Mouse (Mus musculus): ENCODE measurements around the gene Cited2. TPM values are rescaled to one million over a fixed set of nuclear protein-coding genes. Genes with fewer than 3 reads are reported as not detected.

The Cited2 gene
- total and polyA plus RNA-seq, 2 experiments from 2014 or later = 57.7 to 66.1 TPM

- 83% methylated on average over 1 of the region's 1 CpGs for WGBS
- H3K9ac ChIP-seq = no peak overlapping the region
- ATAC-seq = no peak
Measured at GRCm38 (mm10) chr10:17761652-17762051, 38.6 kb downstream of the Cited2 start.

GRCm38 (mm10) chr10:17762946-17763345 lies 39.9 kb downstream of the Cited2 start:
- Histone ChIP-seq H3K36me3 (ENCODE audit: insufficient read depth) (no peaks in the 10 kb centered on the region), H3K4me1 (ENCODE audit: insufficient read depth) (no peaks in the 10 kb centered on the region), H3K9ac (no peak overlapping the region), H3K9me3 (ENCODE audit: low read length) (no peaks in the 10 kb centered on the region), H3K27ac (ENCODE audit: low read depth, low read length) (no peak overlapping the region), H3K4me3 (ENCODE audit: low read depth, low read length) (no peak overlapping the region), H3K4me2 (ENCODE audit: low read depth) (no peak overlapping the region), H3K27me3 (ENCODE audit: insufficient read depth, low read length) (no peaks in the 10 kb centered on the region)
- TF ChIP-seq CTCF (IDR thresholded peaks at IDR 0.05; ENCODE audit: low read depth) = no peak
- DNase-seq (no peak), ATAC-seq (no peak)
- WGBS = 95% methylated on average over 8 of the region's 8 CpGs

More at GRCm38 (mm10) chr10:17761652-17762051, 38.6 kb downstream of the Cited2 start:
- H3K4me2 ChIP-seq (ENCODE audit: low read depth) = no peak overlapping the region
- H3K27ac ChIP-seq (ENCODE audit: low read depth, low read length) = no peak overlapping the region
- no peaks in the 10 kb centered on the region for H3K9me3 ChIP-seq (ENCODE audit: low read length)
- H3K27me3 ChIP-seq (ENCODE audit: insufficient read depth, low read length) = no peaks in the 10 kb centered on the region
- DNase-seq = no peak
- no peak for TF ChIP-seq CTCF (IDR thresholded peaks at IDR 0.05; ENCODE audit: low read depth)
- no peak overlapping the region for H3K4me3 ChIP-seq (ENCODE audit: low read depth, low read length)
- H3K36me3 ChIP-seq (ENCODE audit: insufficient read depth) = no peaks in the 10 kb centered on the region
- no peaks in the 10 kb centered on the region for H3K4me1 ChIP-seq (ENCODE audit: insufficient read depth)

GRCm38 (mm10) chr10:17769856-17770255 lies 46.8 kb downstream of the Cited2 start:
- no peak for TF ChIP-seq CTCF (IDR thresholded peaks at IDR 0.05; ENCODE audit: low read depth)
- Histone ChIP-seq H3K9ac (no peak overlapping the region), H3K27me3 (ENCODE audit: insufficient read depth, low read length) (no peaks in the 10 kb centered on the region), H3K4me3 (ENCODE audit: low read depth, low read length) (no peak overlapping the region), H3K4me2 (ENCODE audit: low read depth) (no peak overlapping the region), H3K4me1 (ENCODE audit: insufficient read depth) (no peaks in the 10 kb centered on the region), H3K27ac (ENCODE audit: low read depth, low read length) (no peak overlapping the region), H3K9me3 (ENCODE audit: low read length) (no peaks in the 10 kb centered on the region), H3K36me3 (ENCODE audit: insufficient read depth) (no peaks in the 10 kb centered on the region)
- 76% methylated on average over 5 of the region's 5 CpGs for WGBS
- DNase-seq (no peak), ATAC-seq (no peak)

- 88% methylated on average over 10 of the region's 10 CpGs for WGBS
Measured at GRCm38 (mm10) chr10:17772364-17772763, 49.3 kb downstream of the Cited2 start.

GRCm38 (mm10) chr10:17774366-17774765 lies 51.3 kb downstream of the Cited2 start:
- WGBS = 87% methylated on average over 3 of the region's 3 CpGs
- H3K27ac ChIP-seq (ENCODE audit: low read depth, low read length) = no peak overlapping the region
- H3K4me2 ChIP-seq (ENCODE audit: low read depth) = no peak overlapping the region
- TF ChIP-seq CTCF (IDR thresholded peaks at IDR 0.05; ENCODE audit: low read depth) = no peak
- no peak overlapping the region for H3K9ac ChIP-seq
- H3K4me1 ChIP-seq (ENCODE audit: insufficient read depth) = no peaks in the 10 kb centered on the region
- no peak overlapping the region for H3K4me3 ChIP-seq (ENCODE audit: low read depth, low read length)
- H3K9me3 ChIP-seq (ENCODE audit: low read length) = no peaks in the 10 kb centered on the region
- no peak for DNase-seq
- no peaks in the 10 kb centered on the region for H3K36me3 ChIP-seq (ENCODE audit: insufficient read depth)
- ATAC-seq = no peak
- H3K27me3 ChIP-seq (ENCODE audit: insufficient read depth, low read length) = no peaks in the 10 kb centered on the region

More at GRCm38 (mm10) chr10:17772364-17772763, 49.3 kb downstream of the Cited2 start:
- no peak overlapping the region for H3K9ac ChIP-seq
- ATAC-seq (no peak), DNase-seq (no peak)
- no peaks in the 10 kb centered on the region for H3K4me1 ChIP-seq (ENCODE audit: insufficient read depth)
- H3K27me3 ChIP-seq (ENCODE audit: insufficient read depth, low read length) = no peaks in the 10 kb centered on the region
- no peaks in the 10 kb centered on the region for H3K36me3 ChIP-seq (ENCODE audit: insufficient read depth)
- H3K9me3 ChIP-seq (ENCODE audit: low read length) = no peaks in the 10 kb centered on the region
- no peak overlapping the region for H3K4me3 ChIP-seq (ENCODE audit: low read depth, low read length)
- no peak overlapping the region for H3K4me2 ChIP-seq (ENCODE audit: low read depth)
- TF ChIP-seq CTCF (IDR thresholded peaks at IDR 0.05; ENCODE audit: low read depth) = no peak
- H3K27ac ChIP-seq (ENCODE audit: low read depth, low read length) = no peak overlapping the region

GRCm38 (mm10) chr10:17775079-17775478 lies 52.1 kb downstream of the Cited2 start:
- Histone ChIP-seq H3K36me3 (ENCODE audit: insufficient read depth) (no peaks in the 10 kb centered on the region), H3K27me3 (ENCODE audit: insufficient read depth, low read length) (no peaks in the 10 kb centered on the region), H3K4me3 (ENCODE audit: low read depth, low read length) (no peak overlapping the region), H3K4me2 (ENCODE audit: low read depth) (no peak overlapping the region), H3K27ac (ENCODE audit: low read depth, low read length) (no peak overlapping the region), H3K9ac (no peak overlapping the region), H3K9me3 (ENCODE audit: low read length) (no peaks in the 10 kb centered on the region), H3K4me1 (ENCODE audit: insufficient read depth) (no peaks in the 10 kb centered on the region)
- no peak for TF ChIP-seq CTCF (IDR thresholded peaks at IDR 0.05; ENCODE audit: low read depth)
- DNase-seq = no peak
- WGBS = 76% methylated on average over 4 of the region's 4 CpGs
- ATAC-seq = no peak

Other genes with a start within 250 kb of the Cited2 start
- gene Txlnb, start 73.0 kb downstream of the Cited2 start, total RNA-seq (2014; rRNA removed) = 0.31 and 0.62 TPM in 2 replicates
- 0.28 and 0.53 TPM in 2 replicates for gene Txlnb, start 73.0 kb downstream of the Cited2 start, polyA plus RNA-seq (2015; fragmentation: Nextera tagmentation; extraction: Ambion mirVana)
- gene Heca, start 224.8 kb downstream of the Cited2 start, total RNA-seq (2014; rRNA removed) = 41.2 and 43.5 TPM in 2 replicates
- gene Heca, start 224.8 kb downstream of the Cited2 start, polyA plus RNA-seq (2015; fragmentation: Nextera tagmentation; extraction: Ambion mirVana) = 4.2 and 4.7 TPM in 2 replicates

Measured in forebrain, postnatal 0 days (tissue).